Mouse (Mus musculus) right cerebral cortex, postnatal 10 days (tissue): ENCODE measurements around the gene Dnal4.

Source experiments
- DNase-seq, 2 experiments: peaks; one replicate each; pipeline ENCODE4 v3.0.0; 2021; ENCODE audit warnings: low spot score in 2 of 2

The Dnal4 gene

DNA sequence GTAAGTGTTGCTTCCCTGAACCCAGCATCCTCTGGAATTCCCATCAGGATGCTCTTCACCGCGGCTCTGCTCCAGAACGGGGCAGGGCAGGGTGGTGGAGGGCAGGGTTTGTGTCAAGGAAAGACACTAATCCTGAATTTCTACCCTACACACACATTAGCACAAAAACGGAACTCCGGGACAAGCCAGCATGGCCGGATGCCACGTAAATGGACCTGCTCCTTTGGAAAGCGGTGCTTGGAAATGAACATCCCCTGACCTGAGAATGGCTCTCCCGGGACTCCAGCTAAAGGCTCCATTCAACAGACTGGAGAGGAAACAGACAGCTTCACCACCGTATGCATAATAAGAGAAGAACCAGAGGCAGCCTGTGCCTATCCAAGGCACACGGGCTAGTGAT is 23.1 kb upstream of the Dnal4 start:
- DNase-seq = no peak

DNA sequence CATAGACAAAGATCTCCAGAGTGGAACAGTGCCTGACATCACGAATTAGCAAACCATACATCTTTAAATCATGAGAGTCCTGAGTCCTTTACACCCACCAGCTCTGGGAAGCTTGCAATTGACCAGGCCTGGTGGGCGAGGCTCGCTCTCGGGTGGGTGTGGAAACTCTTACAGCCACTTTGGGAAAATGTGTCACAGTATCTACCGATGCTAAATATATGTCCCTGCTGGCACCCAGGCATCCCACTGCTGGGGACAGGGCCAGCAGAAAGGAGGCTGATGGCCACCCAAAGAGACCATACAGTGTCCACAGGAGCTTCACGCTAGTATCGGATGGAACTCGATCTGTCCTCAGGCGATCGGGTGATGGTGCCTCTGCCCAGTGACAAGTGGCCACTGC is 20.9 kb upstream of the Dnal4 start:
- DNase-seq = no peak

DNA sequence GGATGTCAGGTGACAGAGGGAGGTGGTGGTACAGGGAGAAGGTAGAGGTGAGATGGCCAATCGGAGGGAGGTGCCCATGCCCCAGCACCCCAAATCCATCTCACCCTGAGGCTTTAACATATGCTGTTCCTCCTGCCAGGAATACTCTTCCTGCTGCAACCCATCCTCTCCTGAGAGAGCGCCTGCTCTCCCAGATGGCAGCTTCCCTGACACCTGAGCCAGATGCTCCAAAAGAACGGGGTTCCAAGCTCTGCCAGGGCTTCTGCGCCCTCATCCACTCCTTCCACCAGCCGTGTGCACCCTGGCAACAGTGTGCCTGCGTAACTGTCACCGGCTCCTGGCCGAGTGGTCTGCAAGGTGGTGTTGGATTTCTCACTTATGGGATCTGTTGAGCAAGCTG is 20.0 kb upstream of the Dnal4 start:
- DNase-seq = peak in 1 of 2 experiments; percentile 39

DNA sequence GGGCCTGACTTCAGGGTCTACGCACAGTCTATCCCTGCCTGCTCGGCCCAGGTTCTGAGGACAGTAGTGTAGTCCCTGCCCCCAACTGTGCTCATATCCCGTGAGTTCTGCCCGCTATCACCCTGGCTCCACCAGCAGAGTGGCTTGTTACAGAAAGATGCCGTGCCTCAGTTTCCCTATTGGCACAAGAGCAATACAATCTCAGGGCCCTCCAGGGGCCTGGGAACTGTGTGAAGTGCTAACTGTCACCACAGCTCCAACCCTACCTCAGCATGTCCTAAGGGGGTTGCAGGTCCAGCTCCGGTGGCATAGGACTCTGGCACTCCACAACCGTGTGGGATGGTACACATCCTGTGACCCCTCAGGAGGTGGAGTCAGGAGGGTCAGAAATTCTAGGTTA is 19.4 kb upstream of the Dnal4 start:
- DNase-seq = peak in 1 of 2 experiments; percentile 43

DNA sequence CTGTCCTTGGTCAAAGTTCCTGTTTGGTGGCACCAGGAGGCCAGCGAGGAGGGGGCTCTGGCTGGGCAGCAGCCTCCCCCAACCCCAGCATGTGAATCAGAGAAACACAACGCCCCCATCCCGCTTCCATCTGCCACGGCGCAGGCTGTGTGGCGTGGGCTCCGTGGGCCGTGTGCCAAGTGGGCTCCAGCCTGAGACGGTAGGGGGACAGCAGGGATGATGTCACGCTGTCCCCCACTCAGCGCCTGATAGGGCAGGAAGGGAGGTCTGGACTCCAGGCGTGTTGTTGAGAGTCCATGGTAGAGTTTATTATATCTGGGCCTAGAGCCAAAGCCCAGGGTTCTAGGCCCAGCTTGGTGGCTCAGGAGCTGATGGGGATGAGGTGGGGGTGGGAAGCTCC is 18.6 kb upstream of the Dnal4 start:
- DNase-seq = peak; percentile 87 to 89

DNA sequence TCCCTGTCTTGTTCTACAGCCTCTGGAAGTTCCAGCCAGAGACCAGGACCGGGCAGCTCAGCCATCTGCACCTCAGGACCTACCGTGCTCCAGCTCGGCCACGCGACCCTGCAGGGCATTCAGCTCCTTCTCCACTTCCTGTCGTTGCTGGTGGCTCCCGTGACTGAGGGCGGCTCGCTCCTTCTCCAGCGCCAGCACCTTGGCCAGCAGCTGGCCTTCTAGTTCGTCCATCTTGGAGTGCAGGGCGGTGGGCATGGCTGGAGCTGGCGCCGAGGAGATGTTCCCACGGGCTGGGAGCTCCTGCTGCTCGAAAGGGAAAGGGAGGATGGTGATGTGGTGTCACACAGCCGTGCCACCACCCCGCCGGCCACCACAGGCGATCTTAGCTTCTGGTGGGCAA is 16.5 kb upstream of the Dnal4 start:
- no peak for DNase-seq

DNA sequence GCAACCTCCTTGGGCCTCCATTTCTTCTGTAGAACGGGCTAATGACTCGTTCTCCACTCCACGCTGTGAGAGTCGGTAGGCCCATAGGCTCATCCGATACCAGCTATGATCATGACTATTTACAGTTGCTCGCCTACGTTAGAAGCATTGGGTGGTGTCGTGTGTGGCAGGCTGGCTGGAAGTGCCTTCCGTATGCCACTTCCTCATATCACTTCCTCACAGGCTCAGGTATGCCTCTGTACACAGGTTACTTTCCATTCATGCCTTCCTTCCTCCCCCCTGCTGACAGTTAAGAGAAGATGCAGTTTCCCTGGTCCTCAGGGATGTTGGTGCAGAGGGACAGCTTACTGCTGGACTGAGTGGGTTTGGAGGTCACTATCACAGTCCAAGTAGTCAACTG is 15.4 kb upstream of the Dnal4 start:
- DNase-seq = no peak

DNA sequence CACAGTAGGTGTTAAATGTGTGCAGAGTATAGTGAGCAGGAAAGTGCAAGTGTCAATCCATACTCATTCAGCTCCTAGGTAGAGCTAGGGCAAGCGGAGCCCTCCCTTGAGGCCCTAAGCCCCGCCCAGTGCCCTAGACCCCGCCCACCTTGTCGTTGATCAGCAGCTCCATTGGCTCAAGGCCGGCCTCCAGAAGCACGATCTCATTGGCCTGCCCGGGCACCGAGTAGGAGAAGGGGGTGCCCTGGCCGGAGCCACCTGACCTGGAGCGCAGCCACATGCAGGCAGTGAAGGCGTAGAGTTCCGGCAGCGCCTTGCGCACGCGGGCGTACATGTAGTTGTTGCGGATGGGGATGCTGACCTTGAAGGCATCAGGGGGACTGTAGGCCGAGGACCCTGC is 14.8 kb upstream of the Dnal4 start:
- DNase-seq = peak in 1 of 2 experiments; percentile 51

DNA sequence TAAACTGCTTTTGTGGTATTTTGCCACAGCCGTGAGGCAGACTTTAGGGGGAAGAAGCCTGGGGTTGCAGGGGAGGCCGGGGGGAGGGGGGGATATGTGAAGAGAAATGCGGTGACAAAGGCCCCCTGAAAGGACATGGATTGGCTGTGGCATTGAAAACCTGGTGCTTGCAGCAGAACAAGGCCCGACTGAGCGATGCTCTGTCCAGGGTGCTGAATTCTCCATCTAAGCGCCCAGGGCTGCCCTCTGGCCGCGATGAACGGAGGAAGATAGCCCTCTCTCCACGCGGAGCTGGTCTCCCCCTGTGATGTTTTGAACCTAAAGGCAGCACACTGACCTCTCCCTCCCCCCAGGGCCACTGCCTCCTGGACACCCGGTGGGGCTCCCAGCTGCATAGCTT is 13.9 kb upstream of the Dnal4 start:
- DNase-seq = no peak

DNA sequence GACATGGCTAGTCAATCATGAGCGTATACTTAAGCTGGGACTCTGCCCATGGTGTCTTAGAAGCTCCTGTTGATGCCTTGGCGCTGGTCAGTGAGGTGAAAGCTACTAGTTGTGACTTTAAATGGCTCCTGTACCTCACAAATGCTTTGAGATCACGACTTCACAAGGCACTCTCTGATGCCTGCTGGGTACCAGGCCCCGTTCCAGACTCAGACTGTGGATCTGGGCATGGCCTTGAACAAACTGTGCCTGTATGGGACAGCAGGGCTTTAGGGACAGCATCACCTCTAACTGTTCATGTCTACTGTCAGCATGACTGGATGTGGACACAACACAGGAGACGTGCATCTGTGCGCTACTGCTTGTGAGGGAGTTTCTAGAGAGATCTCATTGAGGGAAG is 13.3 kb upstream of the Dnal4 start:
- DNase-seq = no peak

DNA sequence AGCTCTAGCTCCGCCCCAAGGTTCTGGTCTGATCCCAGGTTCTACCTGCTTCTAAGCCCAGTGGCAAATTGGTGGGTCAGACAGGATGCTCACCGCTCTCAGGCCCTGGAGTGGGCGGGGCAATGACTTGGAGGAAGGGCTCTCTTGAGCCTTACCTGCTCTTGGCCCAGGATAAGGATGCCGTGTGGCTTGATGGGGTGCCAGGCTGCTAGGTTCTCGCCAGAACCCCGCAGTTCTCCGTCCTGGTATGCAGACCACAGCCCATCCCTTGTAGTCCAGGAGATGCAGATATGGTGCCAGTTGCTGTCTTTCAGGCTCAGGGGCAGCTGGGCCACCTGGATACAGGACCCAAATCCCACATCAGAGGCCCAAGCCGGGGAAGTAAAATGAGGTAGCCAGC is 12.5 kb upstream of the Dnal4 start:
- DNase-seq = peak in 1 of 2 experiments; percentile 20

DNA sequence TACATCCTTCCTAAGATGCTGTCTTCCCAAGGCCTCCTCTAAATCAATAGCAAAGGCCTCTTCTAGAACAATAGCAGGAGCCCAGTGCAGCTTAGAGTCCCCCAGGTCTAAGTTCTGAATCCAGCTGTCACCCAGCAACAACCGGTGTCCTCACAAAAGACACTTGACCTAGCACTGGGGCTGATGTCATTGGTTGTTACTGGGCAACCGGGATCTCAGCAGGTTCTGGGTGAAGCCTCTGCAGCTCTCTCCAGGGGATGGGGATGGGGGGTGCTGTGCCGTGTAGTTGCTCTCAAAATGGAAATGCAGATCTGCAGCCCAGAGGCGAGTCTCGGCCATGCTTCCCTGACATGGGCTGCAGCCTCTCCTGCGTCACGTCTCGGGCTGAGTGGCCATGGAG is 10.2 kb upstream of the Dnal4 start:
- DNase-seq = peak; percentile 40 to 44

DNA sequence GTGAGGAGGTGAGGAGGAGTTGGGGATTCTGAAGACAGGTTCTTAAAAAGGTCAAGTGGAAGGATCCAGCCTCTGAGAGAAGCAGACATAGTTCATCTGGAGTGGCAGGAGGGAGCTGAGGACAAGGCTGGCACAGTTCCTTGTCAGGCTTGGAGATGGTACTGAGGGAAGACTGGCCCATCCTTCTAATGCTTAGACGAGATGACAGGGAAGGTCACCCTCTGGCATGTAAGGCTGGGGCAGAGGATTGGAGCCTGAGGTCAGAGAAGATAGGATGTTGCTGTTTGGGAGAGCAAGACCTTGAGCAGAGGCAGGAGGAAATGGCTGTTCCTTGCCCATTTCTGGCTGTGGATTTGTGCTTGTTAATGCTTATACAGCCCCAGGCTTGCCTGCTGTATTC is 7.4 kb upstream of the Dnal4 start:
- DNase-seq = peak in 1 of 2 experiments; percentile 16

DNA sequence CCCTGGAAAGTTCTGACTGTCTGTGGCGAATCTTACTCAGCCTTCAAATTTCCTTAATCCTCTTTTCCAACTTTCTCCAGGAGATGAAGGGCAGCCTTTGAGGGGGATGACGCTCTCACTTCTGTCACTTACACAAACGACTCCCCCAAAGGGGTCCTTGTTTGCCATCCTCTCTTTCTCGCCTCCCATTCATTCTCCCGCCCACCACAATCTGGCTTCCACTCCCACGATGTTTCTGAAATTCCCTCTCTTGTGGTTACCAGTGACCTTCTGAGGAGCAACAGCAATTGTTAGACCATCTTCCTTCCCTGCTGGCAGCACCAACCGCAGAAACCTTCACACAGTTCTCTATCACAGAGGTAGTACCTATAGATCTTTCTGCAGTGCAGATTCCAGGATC is 2.0 kb downstream of the Dnal4 start:
- no peak for DNase-seq

DNA sequence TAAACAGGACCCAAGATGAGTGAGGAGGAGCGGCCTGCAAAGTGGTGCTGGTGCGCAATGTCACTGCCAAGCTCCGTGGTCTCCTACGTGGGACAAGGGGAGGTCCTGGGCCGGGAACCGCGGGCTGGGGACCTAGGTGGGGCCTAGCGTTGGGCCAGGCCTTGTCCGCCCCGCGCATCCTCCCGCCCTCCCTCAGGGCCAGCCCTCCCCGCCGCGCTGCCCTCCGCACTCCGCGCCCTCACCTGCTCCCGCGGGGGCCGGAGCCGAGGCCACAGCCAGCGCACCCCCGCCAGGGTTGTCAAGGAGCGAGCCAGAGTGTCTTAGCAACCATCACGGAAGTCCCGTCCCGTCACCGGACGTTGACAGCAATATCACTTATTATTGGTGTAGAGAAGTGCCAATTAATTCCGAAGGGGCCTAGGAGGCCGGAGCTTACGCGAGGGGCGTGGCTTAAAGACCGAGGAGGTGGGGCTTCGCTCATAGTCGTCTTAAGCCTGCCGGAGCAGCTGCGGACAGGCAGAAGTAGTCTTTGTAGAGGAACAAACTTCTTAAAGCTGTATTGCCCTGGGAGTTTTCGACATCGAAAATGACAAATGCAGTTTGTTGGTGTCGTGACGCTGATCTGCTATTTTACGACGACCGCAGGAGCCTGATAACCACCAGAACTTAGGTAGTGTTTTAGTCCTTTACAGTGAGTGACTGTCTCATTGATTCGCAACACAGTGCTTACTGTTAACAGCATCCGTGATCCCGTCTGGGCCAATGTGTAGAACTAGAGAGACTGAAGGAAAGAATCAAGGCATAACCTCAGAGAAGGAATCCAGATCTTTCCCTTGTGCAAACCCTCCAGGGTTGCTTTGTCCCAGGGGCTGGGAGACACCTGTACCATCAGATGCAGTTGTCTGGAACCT is 3.3 kb downstream of the Dnal4 start:
- peak; percentile 97 to 98 for DNase-seq

DNA sequence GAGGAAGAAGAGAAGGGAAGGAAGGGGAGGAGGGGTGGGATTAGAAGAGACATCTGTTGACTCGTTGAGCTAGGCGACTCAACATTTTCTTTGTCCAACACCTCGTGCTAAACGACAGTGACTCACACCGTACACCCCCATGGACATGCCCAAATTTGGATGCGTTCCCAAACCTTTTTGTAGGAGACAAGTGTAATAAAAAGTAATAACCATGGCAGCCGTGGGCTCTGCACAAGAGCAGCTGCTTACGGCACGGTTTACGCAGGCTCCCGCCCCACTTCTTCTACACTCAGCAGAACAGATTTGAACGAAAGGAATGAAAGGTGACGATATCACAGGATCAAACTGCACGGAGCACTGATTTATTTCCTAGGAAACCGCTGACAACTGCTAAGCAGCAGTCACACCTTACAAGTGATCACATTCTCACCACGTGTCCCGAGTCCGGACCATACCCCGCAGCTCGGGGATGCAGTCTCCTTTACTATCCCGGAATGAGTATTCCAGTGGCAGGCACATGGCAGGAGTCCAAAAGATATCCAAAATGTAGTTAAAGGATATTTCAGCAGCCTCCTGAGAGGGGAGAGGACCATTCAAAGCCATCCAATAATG is 6.9 kb downstream of the Dnal4 start:
- peak; percentile 54 to 74 for DNase-seq

DNA sequence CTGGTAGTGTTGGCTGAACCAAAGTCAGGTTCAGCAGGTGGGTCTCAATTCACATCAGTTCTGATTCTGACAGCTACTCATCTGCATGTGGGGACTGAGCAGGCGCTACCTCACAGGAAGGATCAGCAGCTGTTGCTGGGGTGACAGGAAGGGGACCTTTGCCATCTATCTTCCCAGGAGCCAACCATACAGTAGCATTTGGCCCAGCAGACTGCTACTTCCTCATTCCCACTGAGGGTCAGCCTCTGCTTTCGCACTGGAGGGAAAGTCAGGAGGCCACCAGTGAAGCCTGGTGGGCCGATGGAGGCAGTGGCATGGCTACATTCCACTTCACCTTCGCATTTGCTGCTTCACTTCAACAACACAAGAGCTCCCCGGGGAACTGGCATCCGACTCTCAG is 9.3 kb downstream of the Dnal4 start:
- DNase-seq = peak in 1 of 2 experiments; percentile 27

DNA sequence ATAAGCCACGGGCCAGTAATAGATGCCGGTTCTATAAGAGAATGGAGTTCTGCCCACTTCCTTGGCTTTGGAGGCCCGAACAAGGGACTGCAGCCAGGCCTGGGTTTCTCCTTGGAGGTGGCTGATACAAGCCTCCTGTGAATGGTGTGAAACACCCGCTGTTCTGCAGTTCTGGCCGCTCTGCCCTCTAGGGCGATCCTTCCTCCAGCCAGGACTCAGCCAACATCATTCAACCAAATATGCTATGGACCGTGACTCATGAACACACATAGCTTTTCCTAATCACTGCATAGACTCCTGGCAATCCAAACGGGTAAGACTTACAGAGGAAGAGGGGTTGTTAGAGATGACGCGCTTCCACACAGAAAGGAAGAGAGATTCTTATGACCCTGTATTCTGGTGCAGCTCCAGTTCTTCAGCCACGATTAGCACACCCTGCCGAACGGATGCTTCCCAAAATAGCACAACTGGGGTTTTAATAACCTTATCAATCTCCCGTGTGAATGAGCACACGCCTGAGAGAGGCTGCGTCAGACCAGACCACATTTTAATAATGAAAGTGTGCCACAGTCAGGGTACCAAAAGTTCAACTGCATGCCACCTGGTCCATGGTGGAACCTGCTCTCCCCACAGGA is 10.2 kb downstream of the Dnal4 start:
- peak in 1 of 2 experiments; percentile 17 for DNase-seq

DNA sequence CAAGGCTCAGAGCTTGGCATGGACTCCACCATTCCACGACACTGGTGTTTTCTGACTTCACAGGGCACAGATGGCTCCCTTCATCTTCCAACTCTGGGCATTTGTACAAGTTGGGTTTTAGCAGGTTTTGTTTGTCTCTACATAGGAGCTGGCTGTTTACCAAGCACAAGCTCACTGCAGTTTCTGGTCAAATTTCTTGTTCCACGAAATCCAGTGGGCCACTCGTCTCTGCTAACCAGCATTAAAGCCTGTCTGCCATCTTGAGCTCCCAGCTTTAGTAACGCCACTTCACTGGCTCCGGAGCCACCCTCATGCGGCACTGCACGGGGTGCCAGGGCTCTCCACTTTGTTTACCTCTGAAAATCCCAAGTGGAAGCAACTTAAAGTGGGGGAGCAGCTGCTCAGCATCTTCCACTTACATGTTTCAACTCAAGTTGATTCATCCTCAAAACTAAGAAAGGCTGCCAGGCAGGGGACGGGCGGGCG is 11.0 kb downstream of the Dnal4 start:
- peak; percentile 50 to 67 for DNase-seq

DNA sequence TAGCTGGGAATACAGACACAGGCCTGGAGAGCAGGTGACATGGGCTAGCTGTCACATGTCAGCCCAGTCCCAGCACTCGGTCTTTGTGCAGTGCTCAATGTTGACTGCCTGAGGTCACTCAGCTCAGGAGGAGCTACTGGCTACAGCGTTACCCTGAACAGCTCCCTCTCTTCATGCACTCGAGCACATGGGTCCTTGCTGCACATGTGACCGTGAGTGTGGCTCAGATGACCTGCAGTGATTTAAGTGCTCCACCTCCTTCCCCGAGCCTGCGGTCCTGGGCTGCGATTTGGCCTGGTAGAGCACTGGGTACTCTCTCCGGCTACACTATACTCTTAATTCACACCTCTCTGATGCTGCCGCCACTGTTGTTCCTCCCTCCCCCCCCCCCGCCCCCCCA is 11.5 kb downstream of the Dnal4 start:
- peak in 1 of 2 experiments; percentile 20 for DNase-seq

DNA sequence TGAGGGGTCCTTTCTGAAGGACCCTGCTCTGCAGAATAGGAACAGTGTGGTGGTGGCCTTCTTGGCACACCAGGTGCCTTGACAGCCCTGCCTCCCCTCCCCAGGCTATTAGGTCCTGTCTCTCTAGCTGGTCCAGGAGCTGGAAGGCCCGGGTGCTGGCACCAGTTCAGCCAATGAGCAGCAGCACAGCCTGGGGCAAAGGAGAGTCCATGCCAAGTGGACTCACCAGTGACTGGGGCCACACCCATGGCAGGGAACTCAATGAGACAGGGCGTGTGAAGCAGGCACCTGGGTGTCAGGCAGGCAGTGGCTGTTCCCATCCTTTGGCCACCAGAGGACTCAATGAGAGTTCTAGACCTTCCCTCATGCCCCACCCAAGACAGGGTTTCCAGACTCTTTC is 12.3 kb downstream of the Dnal4 start:
- peak; percentile 51 to 59 for DNase-seq

DNA sequence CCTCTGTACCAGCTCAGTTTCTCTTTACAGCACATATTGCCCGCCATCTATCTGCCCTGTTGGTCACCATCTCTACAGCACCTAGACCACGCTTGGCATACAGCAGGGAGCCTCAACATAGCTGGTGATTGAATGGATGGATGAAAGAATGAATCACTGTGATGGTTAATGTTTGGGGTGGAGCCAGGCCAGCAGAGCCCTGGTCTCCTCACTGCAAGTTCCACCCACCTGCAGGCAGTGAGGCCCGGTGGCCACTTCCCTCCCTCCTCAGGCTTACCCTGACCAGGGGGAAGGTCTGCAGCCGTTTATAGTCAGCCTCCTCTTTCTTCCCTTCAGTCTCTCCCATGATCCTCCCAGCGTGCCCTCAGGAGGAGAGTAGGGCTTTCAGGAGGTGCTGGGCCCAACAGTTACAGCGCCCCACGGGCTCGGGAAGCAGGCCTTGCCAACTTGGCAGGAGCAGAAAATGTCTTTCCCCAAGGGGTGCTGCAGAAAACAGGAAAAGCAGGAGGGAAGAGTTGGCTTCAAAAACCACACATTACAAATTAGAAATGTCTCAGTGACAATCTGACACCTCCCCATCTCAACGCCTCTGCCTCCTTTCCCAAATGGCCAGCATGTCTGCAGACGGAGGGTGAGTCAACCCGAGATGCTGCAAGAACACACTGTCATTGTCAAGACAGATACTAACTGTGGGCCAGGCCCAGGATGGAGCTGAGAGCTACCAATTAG is 12.9 kb downstream of the Dnal4 start:
- DNase-seq = peak; percentile 57 to 72
